ENCODE assay signal across 7 mouse cellular contexts in genomic region chr14:95424302-95424701, GRCm38 (mm10).
"Had no signal": no experiment of that assay in that cellular context is flagged by ENCODE, and none has a peak within 500 bp of the region (broad histone marks: within the 10 kb centered on the region; RNA-seq: fewer than 3 reads in every experiment).

No protein-coding gene starts in this region.

- DNase-seq: liver, postnatal 0 days; lung, adult 2 months; lung, postnatal 10 days; right cerebral cortex, postnatal 14 days; thymus, adult 2 months; thymus, postnatal 25 days; thymus, postnatal 4 days had no signal
